Mouse (Mus musculus) myocyte (in vitro differentiated cells): Measurements from ENCODE around the gene Lrrc2. TPM values are rescaled to one million over a fixed set of nuclear protein-coding genes. Genes with fewer than 3 reads are reported as not detected.

Source experiments
- H3K27me3 ChIP-seq: one replicate; pipeline ENCODE4 v1.6.1; 2011; ENCODE audit not compliant: control insufficient read depth, insufficient read depth, insufficient read length
- H3K36me3 ChIP-seq: one replicate; pipeline ENCODE4 v1.6.1; 2011; ENCODE audit not compliant: control insufficient read depth, insufficient read depth
- H3K4me2 ChIP-seq: one replicate; pipeline ENCODE4 v1.6.1; 2011; ENCODE audit warnings: low read depth, control low read depth
- H3K4me3 ChIP-seq: one replicate; pipeline ENCODE4 v1.5.1; 2011; ENCODE audit warnings: mild to moderate bottlenecking, control low read depth, moderate library complexity
- H3K79me2 ChIP-seq: one replicate; pipeline ENCODE4 v1.6.1; 2011; ENCODE audit not compliant: control insufficient read depth, insufficient read depth
- H3ac ChIP-seq: one replicate; pipeline ENCODE4 v1.6.1; 2011; ENCODE audit not compliant: control insufficient read depth, insufficient read length
- CEBPB ChIP-seq: IDR thresholded peaks from 2 replicates; pipeline ENCODE4 v1.6.1; 2011; ENCODE audit warnings: mild to moderate bottlenecking, moderate library complexity; ENCODE audit not compliant: poor library complexity, insufficient read depth, severe bottlenecking
- E2F4 ChIP-seq: IDR thresholded peaks from one replicate; pipeline ENCODE4 v1.6.1; 2011; ENCODE audit warnings: mild to moderate bottlenecking, control low read depth, moderate library complexity; ENCODE audit not compliant: insufficient read depth
- MAX ChIP-seq: IDR thresholded peaks from one replicate; pipeline ENCODE4 v1.6.1; 2011; ENCODE audit warnings: low read depth, mild to moderate bottlenecking, control low read depth
- MYOD1 ChIP-seq, 3 experiments: IDR thresholded peaks; one replicate each; pipeline ENCODE4 v1.6.1; 2011; ENCODE audit warnings: control low read depth in 2 of 3, low read depth in 2 of 3, mild to moderate bottlenecking in 2 of 3, moderate library complexity in 1 of 3; ENCODE audit not compliant: insufficient read length in 2 of 3, control insufficient read depth in 1 of 3
- MYOG ChIP-seq, 3 experiments: IDR thresholded peaks; one replicate each; pipeline ENCODE4 v1.6.1; 2011; ENCODE audit warnings: control low read depth in 2 of 3, low read depth in 2 of 3, mild to moderate bottlenecking in 2 of 3; ENCODE audit not compliant: insufficient read length in 2 of 3, control insufficient read depth in 1 of 3, insufficient read depth in 1 of 3
- POLR2A ChIP-seq: IDR thresholded peaks from one replicate; pipeline ENCODE4 v1.6.1; 2011; ENCODE audit warnings: low read depth, mild to moderate bottlenecking, control low read depth, moderate library complexity; ENCODE audit not compliant: insufficient read length
- POLR2AphosphoS2 ChIP-seq: IDR thresholded peaks from one replicate; pipeline ENCODE4 v1.6.1; 2011; ENCODE audit warnings: low read depth, control low read depth; ENCODE audit not compliant: insufficient read length
- REST ChIP-seq: IDR thresholded peaks from one replicate; pipeline ENCODE4 v1.6.1; 2011; ENCODE audit warnings: mild to moderate bottlenecking, control low read depth, moderate library complexity; ENCODE audit not compliant: insufficient read depth, insufficient read length
- SRF ChIP-seq: IDR thresholded peaks from one replicate; pipeline ENCODE4 v1.6.1; 2011; ENCODE audit warnings: low read depth; ENCODE audit not compliant: control insufficient read depth, insufficient read length
- TCF12 ChIP-seq: IDR thresholded peaks from one replicate; pipeline ENCODE4 v1.6.1; 2011; ENCODE audit warnings: mild to moderate bottlenecking, control low read depth; ENCODE audit not compliant: poor library complexity, insufficient read depth, severe bottlenecking
- TCF3 ChIP-seq: IDR thresholded peaks from one replicate; pipeline ENCODE4 v1.6.1; 2011; ENCODE audit warnings: low read depth, control low read depth; ENCODE audit not compliant: insufficient read length
- USF1 ChIP-seq: IDR thresholded peaks from one replicate; pipeline ENCODE4 v1.6.1; 2011; ENCODE audit warnings: low read depth, mild to moderate bottlenecking, control low read depth, moderate library complexity
- polyA plus RNA-seq: library from polyadenylated mRNA; unstranded; fragments of >200 nt; fragmentation: generic; extraction: Trizol; gene quantifications from one replicate; pipeline ENCODE4 v1.2.1, GENCODE M21; 2012; ENCODE audit warnings: missing spikeins

Lrrc2 gene
- polyA plus RNA-seq, 1 experiment: 0.49 TPM

GRCm38 (mm10) chr9:110920665-110921419, 30.5 kb upstream of the Lrrc2 start:
- TF ChIP-seq POLR2AphosphoS2: no peak
- no peak for TF ChIP-seq CEBPB
- TF ChIP-seq MYOG (IDR thresholded peaks at IDR 0.05; ENCODE audit: control insufficient read depth in 1 of 3, insufficient read depth in 1 of 3, insufficient read length in 2 of 3, low read depth in 2 of 3): no peak
- no peak for TF ChIP-seq TCF3
- TF ChIP-seq POLR2A: no peak
- TF ChIP-seq USF1: no peak
- Histone ChIP-seq H3K4me3 (no peak overlapping the region), H3ac (no peak overlapping the region), H3K36me3 (no peaks in the 10 kb centered on the region), H3K79me2 (no peaks in the 10 kb centered on the region), H3K4me2 (no peak overlapping the region), H3K27me3 (peaks cover 31% of the 10 kb centered on the region)

GRCm38 (mm10) chr9:110922759-110923158, 28.6 kb upstream of the Lrrc2 start:
- TF ChIP-seq REST: no peak
- no peak for TF ChIP-seq USF1
- no peak for TF ChIP-seq SRF
- TF ChIP-seq POLR2A: no peak
- no peak for TF ChIP-seq CEBPB
- no peak for TF ChIP-seq MAX
- TF ChIP-seq MYOG (IDR thresholded peaks at IDR 0.05; ENCODE audit: control insufficient read depth in 1 of 3, insufficient read depth in 1 of 3, insufficient read length in 2 of 3, low read depth in 2 of 3): no peak
- no peak for TF ChIP-seq TCF3
- no peak for TF ChIP-seq POLR2AphosphoS2
- no peak for TF ChIP-seq MYOD1 (IDR thresholded peaks at IDR 0.05; ENCODE audit: control insufficient read depth in 1 of 3, insufficient read length in 2 of 3, low read depth in 2 of 3)
- TF ChIP-seq TCF12: no peak
- no peak for TF ChIP-seq E2F4
- Histone ChIP-seq H3K79me2 (no peaks in the 10 kb centered on the region), H3K27me3 (peaks cover 28% of the 10 kb centered on the region), H3K4me3 (no peak overlapping the region), H3ac (no peak overlapping the region), H3K4me2 (no peak overlapping the region), H3K36me3 (no peaks in the 10 kb centered on the region)

DNA sequence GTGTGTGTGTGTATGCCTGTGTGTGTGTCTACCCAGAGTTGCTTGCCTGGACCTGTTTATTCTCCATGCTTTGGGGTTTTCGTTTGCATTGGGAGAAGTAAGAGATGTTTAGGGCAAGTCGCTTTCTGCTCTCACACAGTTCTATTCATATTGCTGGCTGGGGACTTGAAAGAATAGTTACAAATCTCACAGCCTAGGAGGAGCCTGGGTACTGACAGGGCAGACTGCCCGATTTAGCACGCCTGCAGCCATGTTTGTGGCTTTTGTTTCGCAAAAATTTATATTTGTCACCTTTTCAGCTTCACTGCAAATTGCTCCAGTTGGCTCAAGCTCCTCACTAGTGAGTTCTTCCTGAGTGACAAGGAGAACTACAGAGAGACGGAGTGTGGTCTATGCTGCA, 19.8 kb upstream of the Lrrc2 start:
- no peak overlapping the region for H3ac ChIP-seq
- H3K79me2 ChIP-seq: no peaks in the 10 kb centered on the region
- no peak overlapping the region for H3K4me2 ChIP-seq
- H3K4me3 ChIP-seq: no peak overlapping the region
- no peaks in the 10 kb centered on the region for H3K36me3 ChIP-seq
- TF ChIP-seq TCF3 (no peak), MAX (no peak), POLR2A (no peak), REST (no peak), CEBPB (no peak), USF1 (no peak), TCF12 (no peak), SRF (no peak), MYOG (IDR thresholded peaks at IDR 0.05; ENCODE audit: control insufficient read depth in 1 of 3, insufficient read depth in 1 of 3, insufficient read length in 2 of 3, low read depth in 2 of 3) (no peak), POLR2AphosphoS2 (no peak), MYOD1 (IDR thresholded peaks at IDR 0.05; ENCODE audit: control insufficient read depth in 1 of 3, insufficient read length in 2 of 3, low read depth in 2 of 3) (no peak)
- H3K27me3 ChIP-seq: peaks cover 37% of the 10 kb centered on the region

DNA sequence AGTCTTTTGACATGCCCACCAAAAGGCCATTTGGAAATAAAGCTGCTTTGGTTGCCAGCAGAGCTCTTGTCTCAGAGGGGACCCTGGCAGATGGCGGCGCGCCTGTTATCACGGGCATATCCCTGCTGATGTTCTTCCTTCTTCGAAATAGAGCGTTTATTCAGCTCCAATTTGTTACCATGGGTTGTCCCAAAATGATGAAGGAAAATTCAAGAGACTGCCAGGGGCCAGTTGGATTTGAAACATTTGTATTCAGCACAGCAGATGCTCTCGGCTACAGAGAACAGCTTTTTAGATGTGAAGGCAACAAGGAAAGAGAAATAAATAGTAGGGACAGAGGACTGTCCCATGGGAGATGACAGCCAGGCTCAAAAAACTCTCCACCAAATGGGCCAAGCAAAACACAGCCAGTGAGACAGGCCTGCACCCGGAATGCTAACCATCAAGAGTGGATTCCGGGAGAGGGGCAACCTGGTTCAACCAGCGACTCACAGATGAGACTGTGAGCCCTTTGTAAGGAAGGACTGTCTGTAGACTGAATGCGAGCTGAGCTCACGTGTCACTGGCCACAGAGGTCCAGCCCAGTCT, 17.4 kb upstream of the Lrrc2 start:
- TF ChIP-seq MAX (no peak), SRF (no peak), TCF12 (no peak), POLR2A (no peak), POLR2AphosphoS2 (no peak), MYOD1 (IDR thresholded peaks at IDR 0.05; ENCODE audit: control insufficient read depth in 1 of 3, insufficient read length in 2 of 3, low read depth in 2 of 3) (no peak), MYOG (IDR thresholded peaks at IDR 0.05; ENCODE audit: control insufficient read depth in 1 of 3, insufficient read depth in 1 of 3, insufficient read length in 2 of 3, low read depth in 2 of 3) (no peak), USF1 (no peak), CEBPB (no peak), E2F4 (no peak), TCF3 (no peak), REST (no peak)
- no peaks in the 10 kb centered on the region for H3K79me2 ChIP-seq
- no peak overlapping the region for H3K4me2 ChIP-seq
- H3K27me3 ChIP-seq: peaks cover 24% of the 10 kb centered on the region
- H3K36me3 ChIP-seq: no peaks in the 10 kb centered on the region
- H3ac ChIP-seq: no peak overlapping the region
- H3K4me3 ChIP-seq: no peak overlapping the region
